Mouse (Mus musculus) small intestine, adult 2 months (tissue): ENCODE results near the gene Capn9. TPM values are rescaled to one million over a fixed set of nuclear protein-coding genes. Genes with fewer than 3 reads are reported as not detected.

Experiments
- H3K27ac ChIP-seq: fragments of 200-500 bp; 2 replicates; pipeline ENCODE4 v1.5.1; 2012; ENCODE audit warnings: low read depth, low read length, control low read depth, inconsistent platforms; ENCODE audit not compliant: insufficient read depth
- H3K27me3 ChIP-seq: fragments of 200-500 bp; 2 replicates; pipeline ENCODE4 v1.6.1; 2012; ENCODE audit warnings: mild to moderate bottlenecking, moderate library complexity, low read length, inconsistent platforms; ENCODE audit not compliant: control insufficient read depth, insufficient read depth
- H3K36me3 ChIP-seq: fragments of 200-500 bp; 2 replicates; pipeline ENCODE4 v1.6.1; 2012; ENCODE audit warnings: mild to moderate bottlenecking, low read length, control low read depth, inconsistent platforms; ENCODE audit not compliant: control insufficient read depth, insufficient read depth
- H3K4me1 ChIP-seq: fragments of 200-500 bp; 2 replicates; pipeline ENCODE4 v1.6.1; 2012; ENCODE audit warnings: low read length, inconsistent platforms, mixed read lengths; ENCODE audit not compliant: control insufficient read depth, insufficient read depth, insufficient read length
- H3K4me3 ChIP-seq: fragments of 200-500 bp; 2 replicates; pipeline ENCODE4 v1.5.1; 2012; ENCODE audit warnings: low read depth, mild to moderate bottlenecking, control low read depth, inconsistent platforms, low read length, moderate library complexity
- CTCF ChIP-seq: fragments of 200-500 bp; IDR thresholded peaks from 2 replicates; pipeline ENCODE4 v1.5.1; 2012; ENCODE audit warnings: low read depth, mild to moderate bottlenecking, control low read depth, inconsistent platforms, low read length, moderate library complexity, mixed read lengths; ENCODE audit not compliant: insufficient replicate concordance, insufficient read length; ENCODE audit errors: extremely low read depth
- POLR2A ChIP-seq: fragments of 200-500 bp; IDR thresholded peaks from 2 replicates; pipeline ENCODE4 v1.6.1; 2012; ENCODE audit warnings: low read depth, mild to moderate bottlenecking, control low read depth, inconsistent platforms, low read length, moderate library complexity
- WGBS: fragments of 180-500 bp; shearing (Covaris S2); methylation state at CpG from one replicate; pipeline ENCODE4 v1.1.7; 2018; 5-methylcytosine and 5-hydroxymethylcytosine counted together
- polyA plus RNA-seq: library from polyadenylated mRNA; depleted of rRNA; stranded (reverse); fragments of >200 nt; gene quantifications from 2 replicates; pipeline ENCODE4 v1.2.3, GENCODE M21; 2012

Gene Capn9
- polyA plus RNA-seq, 1 experiment = 11.4 TPM

GRCm38 (mm10) chr8:124571732-124572429 is 4.0 kb upstream of the Capn9 start:
- Histone ChIP-seq H3K4me3 (no peak overlapping the region), H3K27ac (peak overlapping the region; percentile 63), H3K27me3 (no peaks in the 10 kb centered on the region; the same call in 1 of the 2 replicates), H3K36me3 (no peaks in the 10 kb centered on the region), H3K4me1 (peaks cover 20% of the 10 kb centered on the region)
- WGBS = 14% methylated on average over 8 of the region's 8 CpGs
- TF ChIP-seq CTCF (no peak), POLR2A (no peak)

GRCm38 (mm10) chr8:124572430-124572775 is 3.5 kb upstream of the Capn9 start:
- Histone ChIP-seq H3K27me3 (no peaks in the 10 kb centered on the region; the same call in 1 of the 2 replicates), H3K27ac (no peak overlapping the region), H3K4me1 (peaks cover 20% of the 10 kb centered on the region), H3K36me3 (no peaks in the 10 kb centered on the region), H3K4me3 (no peak overlapping the region)
- TF ChIP-seq POLR2A = no peak

GRCm38 (mm10) chr8:124573552-124574340 is 2.2 kb upstream of the Capn9 start:
- TF ChIP-seq CTCF (peak; percentile 75; the same call in 1 of the 2 replicates), POLR2A (no peak)
- H3K4me1 ChIP-seq = peaks cover 20% of the 10 kb centered on the region
- H3K27ac ChIP-seq = no peak overlapping the region
- no peaks in the 10 kb centered on the region for H3K36me3 ChIP-seq
- no peak overlapping the region for H3K4me3 ChIP-seq
- WGBS = 49% methylated on average over 15 of the region's 15 CpGs
- no peaks in the 10 kb centered on the region; the same call in 1 of the 2 replicates for H3K27me3 ChIP-seq

- no peaks in the 10 kb centered on the region for H3K36me3 ChIP-seq
- TF ChIP-seq POLR2A (no peak), CTCF (no peak)
- no peaks in the 10 kb centered on the region; the same call in 1 of the 2 replicates for H3K27me3 ChIP-seq
- peak overlapping the region; percentile 52 for H3K27ac ChIP-seq
- H3K4me3 ChIP-seq = no peak overlapping the region; the same call in 1 of the 2 replicates
- peaks cover 9% of the 10 kb centered on the region for H3K4me1 ChIP-seq
- 47% methylated on average over 1 of the region's 1 CpGs for WGBS
Measured at GRCm38 (mm10) chr8:124576751-124577150, 840 bp downstream of the Capn9 start.

- H3K27me3 ChIP-seq = no peaks in the 10 kb centered on the region
- H3K4me1 ChIP-seq = no peaks in the 10 kb centered on the region
- H3K4me3 ChIP-seq = no peak overlapping the region
- 18% methylated on average over 3 of the region's 3 CpGs for WGBS
- TF ChIP-seq CTCF (no peak), POLR2A (no peak)
- no peaks in the 10 kb centered on the region for H3K36me3 ChIP-seq
- H3K27ac ChIP-seq = peak overlapping the region; percentile 17; the same call in 1 of the 2 replicates
Measured at GRCm38 (mm10) chr8:124585718-124586425, 10.0 kb downstream of the Capn9 start.

GRCm38 (mm10) chr8:124586556-124586955 is 10.6 kb downstream of the Capn9 start:
- H3K27ac ChIP-seq = peak overlapping the region; percentile 17; the same call in 1 of the 2 replicates
- no peak overlapping the region for H3K4me3 ChIP-seq
- 85% methylated on average over 2 of the region's 2 CpGs for WGBS
- H3K36me3 ChIP-seq = no peaks in the 10 kb centered on the region
- H3K27me3 ChIP-seq = no peaks in the 10 kb centered on the region
- TF ChIP-seq POLR2A = no peak
- TF ChIP-seq CTCF = no peak
- H3K4me1 ChIP-seq = no peaks in the 10 kb centered on the region

- no peaks in the 10 kb centered on the region for H3K27me3 ChIP-seq
- H3K4me1 ChIP-seq = no peaks in the 10 kb centered on the region
- no peak overlapping the region for H3K27ac ChIP-seq
- H3K4me3 ChIP-seq = no peak overlapping the region
- 53% methylated on average over 4 of the region's 4 CpGs for WGBS
- no peaks in the 10 kb centered on the region for H3K36me3 ChIP-seq
- TF ChIP-seq CTCF = no peak
- TF ChIP-seq POLR2A = no peak
Measured at GRCm38 (mm10) chr8:124589393-124589792, 13.5 kb downstream of the Capn9 start.
